Mouse (Mus musculus) cerebellum, postnatal 10 days (tissue): ENCODE data around the gene Klf7.

Experiments
- DNase-seq, 2 experiments: peaks; one replicate each; pipeline ENCODE4 v3.0.0; 2021; ENCODE audit warnings: mixed read lengths in 2 of 2

Gene Klf7

GRCm38 (mm10) chr1:64019127-64019635 lies 102.9 kb downstream of the Klf7 start:
- no peak for DNase-seq

GRCm38 (mm10) chr1:64018466-64019077 lies 103.5 kb downstream of the Klf7 start:
- no peak for DNase-seq

- no peak for DNase-seq
Observed at GRCm38 (mm10) chr1:64014091-64014490, 108.0 kb downstream of the Klf7 start.

GRCm38 (mm10) chr1:64008994-64009393 lies 113.1 kb downstream of the Klf7 start:
- DNase-seq, result no peak

GRCm38 (mm10) chr1:64008031-64008430 lies 114.1 kb downstream of the Klf7 start:
- DNase-seq, result peak; percentile 40 to 56

- no peak for DNase-seq
Observed at GRCm38 (mm10) chr1:64005194-64005593, 116.9 kb downstream of the Klf7 start.

GRCm38 (mm10) chr1:64003525-64004291 lies 118.4 kb downstream of the Klf7 start:
- DNase-seq, result no peak

GRCm38 (mm10) chr1:64002036-64002435 lies 120.0 kb downstream of the Klf7 start:
- no peak for DNase-seq

- DNase-seq, result no peak
Observed at GRCm38 (mm10) chr1:64000597-64000996, 121.5 kb downstream of the Klf7 start.

GRCm38 (mm10) chr1:63999481-63999880 lies 122.6 kb downstream of the Klf7 start:
- DNase-seq, result peak; percentile 77 to 87

- no peak for DNase-seq
Observed at GRCm38 (mm10) chr1:63998901-63999300, 123.2 kb downstream of the Klf7 start.

GRCm38 (mm10) chr1:63998139-63998538 lies 123.9 kb downstream of the Klf7 start:
- DNase-seq, result no peak

- DNase-seq, result no peak
Observed at GRCm38 (mm10) chr1:63995828-63996227, 126.3 kb downstream of the Klf7 start.

GRCm38 (mm10) chr1:63995137-63995492 lies 127.0 kb downstream of the Klf7 start:
- no peak for DNase-seq

GRCm38 (mm10) chr1:63994248-63995136 lies 127.6 kb downstream of the Klf7 start:
- DNase-seq, result peak; percentile 58 to 75

- no peak for DNase-seq
Observed at GRCm38 (mm10) chr1:63992506-63992905, 129.6 kb downstream of the Klf7 start.

GRCm38 (mm10) chr1:63990416-63990815 lies 131.7 kb downstream of the Klf7 start:
- no peak for DNase-seq

- no peak for DNase-seq
Observed at GRCm38 (mm10) chr1:63980733-63981132, 141.3 kb downstream of the Klf7 start.
